In the genomic region with DNA sequence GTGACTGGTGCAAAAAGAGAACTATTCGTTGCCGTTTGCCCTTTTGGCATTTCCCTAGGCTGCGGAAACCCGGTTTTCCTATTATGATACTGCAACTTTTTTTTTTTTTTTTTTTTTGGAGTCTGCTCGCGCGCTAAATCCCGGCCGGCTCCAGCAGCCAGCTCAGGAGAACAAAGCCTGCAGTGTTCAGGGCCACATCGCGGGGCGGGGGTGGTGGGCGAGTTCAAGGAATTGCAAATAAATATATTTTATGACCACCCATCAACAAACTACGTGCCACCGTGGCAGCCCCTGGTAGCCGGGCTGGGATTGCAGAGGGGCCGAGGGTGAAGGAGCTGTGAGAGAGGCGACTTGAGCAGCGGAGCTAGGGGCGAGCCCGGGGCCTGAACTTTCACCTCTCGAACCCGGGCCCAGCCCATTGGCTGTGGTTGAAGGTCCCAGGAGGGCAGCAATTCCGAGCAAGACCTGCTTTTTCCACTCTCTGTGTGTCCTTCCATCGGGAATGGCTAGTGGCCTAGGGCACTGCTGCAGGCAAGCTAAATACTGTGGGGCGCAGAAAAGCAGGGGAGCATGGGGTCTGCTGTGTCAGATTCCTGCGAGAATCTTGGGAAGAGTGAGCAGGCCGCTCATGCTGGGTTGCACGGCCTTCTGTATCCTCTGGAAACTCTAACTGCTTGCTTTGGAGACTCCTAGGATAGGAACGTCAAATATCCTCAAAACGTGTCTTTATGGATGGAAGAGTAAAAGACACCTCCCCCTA, we compare ENCODE assay signal across 8 mouse cellular contexts. TPM values are rescaled to one million over a fixed set of nuclear protein-coding genes. Genes with fewer than 3 reads are reported as not detected.
A peak's percentile ranks its signal among the peaks of the same experiment; 100 is the strongest.
DNase-seq lines count a peak whose midpoint lies in the region; ATAC-seq lines count a peak whose summit lies in the region.

No protein-coding gene starts in this region.

- peak overlapping the region; percentile 75 for H3K4me3 ChIP-seq in heart, embryonic 11.5 days (ENCODE audit: low read depth, low read length)
- peak overlapping the region; percentile 81 for H3K4me3 ChIP-seq in limb, embryonic 13.5 days
- H3K4me3 ChIP-seq in neural tube, embryonic 13.5 days, result peak overlapping the region; percentile 30

- no peak for ATAC-seq in heart, embryonic 11.5 days (replicated peaks; ENCODE audit: insufficient number of reproducible peaks, low FRiP score, low TSS enrichment)
- peak; percentile 9; the same call in 1 of the 2 replicates for ATAC-seq in limb, embryonic 13.5 days (ENCODE audit: low FRiP score, low read depth)
- no peak for ATAC-seq in neural tube, embryonic 13.5 days (ENCODE audit: low read depth)

- no peak overlapping the region for H3K27ac ChIP-seq in heart, embryonic 11.5 days (ENCODE audit: low read depth, low read length)
- peak overlapping the region; percentile 95 for H3K27ac ChIP-seq in limb, embryonic 13.5 days
- H3K27ac ChIP-seq in neural tube, embryonic 13.5 days (replicated peaks), result peak overlapping the region; percentile 49; the same call in 1 of the 2 replicates

- no peaks in the 10 kb centered on the region for H3K9me3 ChIP-seq in heart, embryonic 11.5 days (replicated peaks; ENCODE audit: control insufficient read depth, low read length)
- H3K9me3 ChIP-seq in limb, embryonic 13.5 days, result no peaks in the 10 kb centered on the region
- H3K9me3 ChIP-seq in neural tube, embryonic 13.5 days, result no peaks in the 10 kb centered on the region

- H3K27me3 ChIP-seq in heart, embryonic 11.5 days (ENCODE audit: control insufficient read depth, insufficient read depth, low read length), result no peaks in the 10 kb centered on the region
- H3K27me3 ChIP-seq in limb, embryonic 13.5 days, result 0 out of 2 replicates have a peak, but pooled peaks cover 2% of the 10 kb centered on the region
- peaks cover 33% of the 10 kb centered on the region for H3K27me3 ChIP-seq in neural tube, embryonic 13.5 days

- peak; percentile 3 to 4 for DNase-seq in frontal cortex, postnatal 25 days (ENCODE audit: low spot score in 2 of 2)
- no peak for DNase-seq in frontal cortex, postnatal 14 days (ENCODE audit: low spot score in 2 of 2)
- peak; percentile 6 for DNase-seq in R1 (ENCODE audit: low read depth, low spot score)
- no peak for DNase-seq in ovary, postnatal 10 days (ENCODE audit: low spot score)
- no peak for DNase-seq in thymus, postnatal 0 days (ENCODE audit: low spot score)

- H3K9ac ChIP-seq in heart, embryonic 11.5 days (ENCODE audit: low read depth, low read length), result peak overlapping the region; percentile 65
- H3K9ac ChIP-seq in limb, embryonic 13.5 days, result peak overlapping the region; percentile 65
- H3K9ac ChIP-seq in neural tube, embryonic 13.5 days, result peak overlapping the region; percentile 61

- WGBS in heart, embryonic 11.5 days (ENCODE audit: insufficient replicate concordance), result 3% methylated on average over 31 of the region's 31 CpGs
- WGBS in limb, embryonic 13.5 days, result 3% methylated on average over 31 of the region's 31 CpGs
- WGBS in neural tube, embryonic 13.5 days, result under 1% methylated on average over 31 of the region's 31 CpGs

- peak overlapping the region; percentile 85 for H3K4me2 ChIP-seq in heart, embryonic 11.5 days
- peak overlapping the region; percentile 81 for H3K4me2 ChIP-seq in limb, embryonic 13.5 days (replicated peaks)
- peak overlapping the region; percentile 96 for H3K4me2 ChIP-seq in neural tube, embryonic 13.5 days

- no peaks in the 10 kb centered on the region for H3K36me3 ChIP-seq in heart, embryonic 11.5 days (ENCODE audit: control insufficient read depth, insufficient read depth, low read length)
- H3K36me3 ChIP-seq in limb, embryonic 13.5 days, result no peaks in the 10 kb centered on the region
- no peaks in the 10 kb centered on the region for H3K36me3 ChIP-seq in neural tube, embryonic 13.5 days

- H3K4me1 ChIP-seq in heart, embryonic 11.5 days (ENCODE audit: control insufficient read depth, insufficient read depth, low read length), result 0 out of 2 replicates have a peak, but pooled peaks cover 4% of the 10 kb centered on the region
- H3K4me1 ChIP-seq in limb, embryonic 13.5 days, result peaks cover 34% of the 10 kb centered on the region
- peaks cover 41% of the 10 kb centered on the region for H3K4me1 ChIP-seq in neural tube, embryonic 13.5 days (replicated peaks)

RNA-seq across cellular contexts. Expression of a gene that starts 2.9 kb away (rescaled TPM):
- 14.5 and 14.8 TPM in 2 replicates for polyA plus RNA-seq in heart, embryonic 11.5 days (2014; fragmentation: Nextera tagmentation; extraction: Ambion mirVana)
- polyA plus RNA-seq in limb, embryonic 13.5 days (2015; fragmentation: Nextera tagmentation; extraction: Ambion mirVana), result 47.8 and 53.9 TPM in 2 replicates
- 19.5 and 21.6 TPM in 2 replicates for polyA plus RNA-seq in neural tube, embryonic 13.5 days (2015; fragmentation: Nextera tagmentation; extraction: Ambion mirVana)
- 0.13 and 0.43 TPM in 2 replicates for polyA plus RNA-seq in thymus, postnatal 0 days (2015; fragmentation: Nextera tagmentation; extraction: Ambion mirVana)

Comparison
In these comparisons a context has a peak if more than half of its experiments do, and no peak if none do; other contexts are left out.
1. DNase-seq: peak in frontal cortex, postnatal 25 days (2 of 2) and R1 (single experiment); none in frontal cortex, postnatal 14 days (0 of 2), ovary, postnatal 10 days (single experiment) and thymus, postnatal 0 days (single experiment).
2. H3K4me3 ChIP-seq: peak in every context shown above with its lines; median percentile 81 in limb, embryonic 13.5 days; 75 in heart, embryonic 11.5 days; 30 in neural tube, embryonic 13.5 days.
3. RNA of a gene that starts 2.9 kb away (polyA plus RNA-seq): 47.8 to 53.9 TPM in limb, embryonic 13.5 days, 19.5 to 21.6 TPM in neural tube, embryonic 13.5 days and 14.5 to 14.8 TPM in heart, embryonic 11.5 days; 0.13 to 0.43 TPM in thymus, postnatal 0 days; every median in the first group is over 10 times any median in the second.
4. Peak in every context shown above with its lines, with median percentiles within 50 percentile points of each other: H3K4me2 ChIP-seq and H3K9ac ChIP-seq.